Mouse (Mus musculus) liver, embryonic 11.5 days (tissue): Measurements from ENCODE around the gene Fahd2a. TPM values are rescaled to one million over a fixed set of nuclear protein-coding genes. Genes with fewer than 3 reads are reported as not detected.

Experiments
- ATAC-seq: fragments of 200-750 bp; cut with Nextera tagmentation; replicated peaks from 2 replicates; pipeline ENCODE4 v1.8.0; 2017; ENCODE audit warnings: moderate number of reproducible peaks, mild to moderate bottlenecking, moderate TSS enrichment, moderate library complexity; ENCODE audit not compliant: low FRiP score
- DNase-seq: peaks from one replicate; pipeline ENCODE4 v3.0.0-alpha.2; 2017; ENCODE audit warnings: low spot score
- H3K27ac ChIP-seq: fragments of 300-500 bp; sonication (generic); 2 replicates; pipeline ENCODE4 v1.5.1; 2014; ENCODE audit warnings: mild to moderate bottlenecking, low read depth, low read length, control low read depth
- H3K27me3 ChIP-seq: fragments of 300-500 bp; sonication (generic); replicated peaks from 2 replicates; pipeline ENCODE4 v1.6.1; 2014; ENCODE audit warnings: low read length, mixed read lengths; ENCODE audit not compliant: control insufficient read depth, insufficient read depth
- H3K36me3 ChIP-seq: fragments of 300-500 bp; sonication (generic); 2 replicates; pipeline ENCODE4 v1.6.1; 2014; ENCODE audit warnings: mild to moderate bottlenecking, low read length, moderate library complexity, mixed read lengths; ENCODE audit not compliant: control insufficient read depth, insufficient read depth
- H3K4me1 ChIP-seq: fragments of 300-500 bp; sonication (generic); replicated peaks from 2 replicates; pipeline ENCODE4 v1.6.1; 2014; ENCODE audit warnings: low read length, mixed read lengths; ENCODE audit not compliant: control insufficient read depth, insufficient read depth
- H3K4me2 ChIP-seq: fragments of 300-500 bp; sonication (generic); 2 replicates; pipeline ENCODE4 v1.6.1; 2014; ENCODE audit warnings: mild to moderate bottlenecking, control low read depth, moderate library complexity
- H3K4me3 ChIP-seq: fragments of 300-500 bp; sonication (generic); 2 replicates; pipeline ENCODE4 v1.5.1; 2014; ENCODE audit warnings: low read depth, low read length, control low read depth
- H3K9ac ChIP-seq: fragments of 300-500 bp; sonication (generic); 2 replicates; pipeline ENCODE4 v1.6.1; 2014; ENCODE audit warnings: low read depth, low read length, control low read depth
- H3K9me3 ChIP-seq: fragments of 300-500 bp; sonication (generic); 2 replicates; pipeline ENCODE4 v1.6.1; 2016; ENCODE audit warnings: low read length, inconsistent platforms, mixed read lengths; ENCODE audit not compliant: control insufficient read depth
- WGBS: fragments of 180-500 bp; shearing (Covaris S2); extraction: QIAGEN DNeasy Blood & Tissue Kit; methylation state at CpG from one replicate; pipeline ENCODE4 v1.1.7; 2014; 5-methylcytosine and 5-hydroxymethylcytosine counted together
- polyA plus RNA-seq: library from polyadenylated mRNA; unstranded; fragments of >200 nt; fragmentation: Nextera tagmentation; extraction: Ambion mirVana; gene quantifications from 2 replicates; pipeline ENCODE4 v1.2.1, GENCODE M21; 2014

Fahd2a gene
- polyA plus RNA-seq, 1 experiment from 2014 or later, result 19.9 TPM

- no peaks in the 10 kb centered on the region for H3K27me3 ChIP-seq
- WGBS, result 49% methylated on average over 2 of the region's 2 CpGs
- DNase-seq (no peak), ATAC-seq (no peak)
- no peak overlapping the region for H3K27ac ChIP-seq
- H3K9ac ChIP-seq, result no peak overlapping the region
- no peaks in the 10 kb centered on the region for H3K4me1 ChIP-seq
- H3K4me3 ChIP-seq, result no peak overlapping the region
- H3K36me3 ChIP-seq, result no peaks in the 10 kb centered on the region
- no peak overlapping the region for H3K4me2 ChIP-seq
- H3K9me3 ChIP-seq, result no peaks in the 10 kb centered on the region
Measured at GRCm38 (mm10) chr2:127387521-127387920, 56.8 kb downstream of the Fahd2a start.

Other genes starting within 250 kb of the Fahd2a start
- 2.4 and 2.7 TPM in 2 replicates for gene 1810024B03Rik, start 236.3 kb downstream of the Fahd2a start, polyA plus RNA-seq
- gene Snrnp200, start 236.2 kb downstream of the Fahd2a start, polyA plus RNA-seq, result 75.3 and 86.7 TPM in 2 replicates
- gene Ciao1, start 196.7 kb downstream of the Fahd2a start, polyA plus RNA-seq, result 72.1 and 72.6 TPM in 2 replicates
- 16.9 and 18.2 TPM in 2 replicates for gene Tmem127, start 196.7 kb downstream of the Fahd2a start, polyA plus RNA-seq
- gene Stard7, start 174.3 kb downstream of the Fahd2a start, polyA plus RNA-seq, result 88.9 and 99.6 TPM in 2 replicates
- 8.8 and 10.1 TPM in 2 replicates for gene Dusp2, start 108.4 kb downstream of the Fahd2a start, polyA plus RNA-seq
- not detected in 2 replicates for gene Astl, start 105.9 kb downstream of the Fahd2a start, polyA plus RNA-seq
- 20.1 and 20.7 TPM in 2 replicates for gene Adra2b, start 81.4 kb downstream of the Fahd2a start, polyA plus RNA-seq
- gene Gpat2, start 19.4 kb downstream of the Fahd2a start, polyA plus RNA-seq, result 0.43 and 0.92 TPM in 2 replicates
- 1.3 and 1.4 TPM in 2 replicates for gene Kcnip3, start 77.5 kb upstream of the Fahd2a start, polyA plus RNA-seq
- gene Prom2, start 96.9 kb upstream of the Fahd2a start, polyA plus RNA-seq, result 0.23 and 0.25 TPM in 2 replicates
- 3.2 and 4.0 TPM in 2 replicates for gene Zfp661, start 142.5 kb upstream of the Fahd2a start, polyA plus RNA-seq
- 202 and 214 TPM in 2 replicates for gene Mrps5, start 142.7 kb upstream of the Fahd2a start, polyA plus RNA-seq
- gene Mal, start 212.1 kb upstream of the Fahd2a start, polyA plus RNA-seq, result 0.11 TPM in 1 of 2 replicates, not detected in the other